ENCODE assay signal across 8 mouse cellular contexts in genomic region chr19:6970460-6971085, GRCm38 (mm10). TPM values are rescaled to one million over a fixed set of nuclear protein-coding genes. Genes with fewer than 3 reads are reported as not detected.
DNase-seq lines count a peak whose midpoint lies in the region; ATAC-seq and TF ChIP-seq lines count a peak whose summit lies in the region.

No protein-coding gene starts in this region.

- H3K4me3 ChIP-seq in intestine, postnatal 0 days (ENCODE audit: low read depth, low read length): peak overlapping the region; percentile 82
- H3K4me3 ChIP-seq in stomach, embryonic 15.5 days (replicated peaks): peak overlapping the region; percentile 69; the same call in 1 of the 2 replicates

- H3K4me1 ChIP-seq in intestine, postnatal 0 days (replicated peaks; ENCODE audit: control insufficient read depth, insufficient read depth, low read length): peaks cover 14% of the 10 kb centered on the region
- peaks cover 48% of the 10 kb centered on the region for H3K4me1 ChIP-seq in stomach, embryonic 15.5 days

- no peak for TF ChIP-seq CTCF in intestine, postnatal 0 days (IDR thresholded peaks at IDR 0.05; ENCODE audit: low read depth)

- H3K27ac ChIP-seq in intestine, postnatal 0 days (ENCODE audit: low read depth, low read length): peak overlapping the region; percentile 64
- H3K27ac ChIP-seq in stomach, embryonic 15.5 days: peak overlapping the region; percentile 49

- H3K4me2 ChIP-seq in intestine, postnatal 0 days (replicated peaks; ENCODE audit: low read depth): peak overlapping the region; percentile 83
- H3K4me2 ChIP-seq in stomach, embryonic 15.5 days: peak overlapping the region; percentile 81

- no peak for ATAC-seq in intestine, postnatal 0 days
- no peak for ATAC-seq in stomach, embryonic 15.5 days (ENCODE audit: insufficient read depth, low FRiP score, low read depth)
- ATAC-seq in inflammation-experienced regulatory T-cells, adult 6 months: no peak

- peak; percentile 24 for DNase-seq in embryo, embryonic 11 days
- no peak for DNase-seq in embryo, embryonic 10 days (ENCODE audit: low spot score)
- DNase-seq in ovary, postnatal 36 days (ENCODE audit: low spot score): peak; percentile 48
- DNase-seq in ovary, postnatal 14 days (ENCODE audit: low spot score): no peak
- DNase-seq in thymus, postnatal 25 days: no peak

- H3K27me3 ChIP-seq in intestine, postnatal 0 days (replicated peaks; ENCODE audit: control insufficient read depth, insufficient read depth, low read length): no peaks in the 10 kb centered on the region
- no peaks in the 10 kb centered on the region for H3K27me3 ChIP-seq in stomach, embryonic 15.5 days (replicated peaks)

- WGBS in intestine, postnatal 0 days: 14% methylated on average over 11 of the region's 11 CpGs
- 28% methylated on average over 11 of the region's 11 CpGs for WGBS in stomach, embryonic 15.5 days

- no peaks in the 10 kb centered on the region for H3K9me3 ChIP-seq in intestine, postnatal 0 days (ENCODE audit: control insufficient read depth)
- no peaks in the 10 kb centered on the region for H3K9me3 ChIP-seq in stomach, embryonic 15.5 days

- peaks cover 12% of the 10 kb centered on the region for H3K36me3 ChIP-seq in intestine, postnatal 0 days (ENCODE audit: control insufficient read depth, insufficient read depth)
- H3K36me3 ChIP-seq in stomach, embryonic 15.5 days: peaks cover 15% of the 10 kb centered on the region

- peak overlapping the region; percentile 88 for H3K9ac ChIP-seq in intestine, postnatal 0 days (ENCODE audit: low read depth, low read length)
- H3K9ac ChIP-seq in stomach, embryonic 15.5 days: 0 out of 2 replicates have a peak overlapping the region, but pooled peaks have one; percentile 5

RNA-seq across cellular contexts. Expression of gene Ppp1r14b, which starts 4.2 kb away (rescaled TPM):
- polyA plus RNA-seq in intestine, postnatal 0 days (2015; fragmentation: Nextera tagmentation; extraction: Ambion mirVana): 102 and 105 TPM in 2 replicates
- polyA plus RNA-seq in stomach, embryonic 15.5 days (2015; fragmentation: Nextera tagmentation; extraction: Ambion mirVana): 165 and 184 TPM in 2 replicates
- polyA plus RNA-seq in inflammation-experienced regulatory T-cells, adult 6 months (2017; shearing (Covaris generic)): 10 to 100 TPM; 18.2 to 35.2 (median 29.7) TPM

RNA-seq across cellular contexts. Expression of gene Plcb3, which starts 5.7 kb away (rescaled TPM):
- polyA plus RNA-seq in intestine, postnatal 0 days (2015; fragmentation: Nextera tagmentation; extraction: Ambion mirVana): 107 and 123 TPM in 2 replicates
- 81.3 and 92.2 TPM in 2 replicates for polyA plus RNA-seq in stomach, embryonic 15.5 days (2015; fragmentation: Nextera tagmentation; extraction: Ambion mirVana)
- 1 to 10 TPM; 2.8 to 4.3 (median 3.6) TPM for polyA plus RNA-seq in inflammation-experienced regulatory T-cells, adult 6 months (2017; shearing (Covaris generic))

RNA-seq across cellular contexts. Expression of gene Fkbp2, which starts 9.7 kb away (rescaled TPM):
- 135 and 142 TPM in 2 replicates for polyA plus RNA-seq in intestine, postnatal 0 days (2015; fragmentation: Nextera tagmentation; extraction: Ambion mirVana)
- polyA plus RNA-seq in stomach, embryonic 15.5 days (2015; fragmentation: Nextera tagmentation; extraction: Ambion mirVana): 156 and 163 TPM in 2 replicates
- polyA plus RNA-seq in inflammation-experienced regulatory T-cells, adult 6 months (2017; shearing (Covaris generic)): 100 to 1,000 TPM in 1 of 3 experiments, 10 to 100 TPM in 2; 44.0 to 102 (median 47.1) TPM

RNA-seq across cellular contexts. Expression of gene Vegfb, which starts 16.9 kb away (rescaled TPM):
- polyA plus RNA-seq in intestine, postnatal 0 days (2015; fragmentation: Nextera tagmentation; extraction: Ambion mirVana): 23.2 and 25.2 TPM in 2 replicates
- polyA plus RNA-seq in stomach, embryonic 15.5 days (2015; fragmentation: Nextera tagmentation; extraction: Ambion mirVana): 43.9 and 44.8 TPM in 2 replicates
- polyA plus RNA-seq in inflammation-experienced regulatory T-cells, adult 6 months (2017; shearing (Covaris generic)): 1 to 10 TPM; 2.5 to 3.6 (median 3.5) TPM

RNA-seq across cellular contexts. Expression of gene Dnajc4, which starts 21.8 kb away (rescaled TPM):
- polyA plus RNA-seq in intestine, postnatal 0 days (2015; fragmentation: Nextera tagmentation; extraction: Ambion mirVana): 32.3 and 35.1 TPM in 2 replicates
- polyA plus RNA-seq in stomach, embryonic 15.5 days (2015; fragmentation: Nextera tagmentation; extraction: Ambion mirVana): 26.4 and 28.2 TPM in 2 replicates
- polyA plus RNA-seq in inflammation-experienced regulatory T-cells, adult 6 months (2017; shearing (Covaris generic)): 10 to 100 TPM; 34.1 to 59.7 (median 59.0) TPM

Comparison
In these comparisons a context has a peak if more than half of its experiments do, and no peak if none do; other contexts are left out.
1. DNase-seq: peak in embryo, embryonic 11 days (single experiment) and ovary, postnatal 36 days (single experiment); none in embryo, embryonic 10 days (single experiment), ovary, postnatal 14 days (single experiment) and thymus, postnatal 25 days (single experiment).
2. RNA of gene Plcb3, which starts 5.7 kb away (polyA plus RNA-seq): 107 to 123 TPM in intestine, postnatal 0 days and 81.3 to 92.2 TPM in stomach, embryonic 15.5 days; 2.8 to 4.3 TPM in inflammation-experienced regulatory T-cells, adult 6 months; every median in the first group is over 10 times any median in the second.